Comparison of ENCODE assay signal across 10 mouse cellular contexts in genomic region chr7:80084484-80084931, GRCm38 (mm10). TPM values are rescaled to one million over a fixed set of nuclear protein-coding genes. Genes with fewer than 3 reads are reported as not detected.
A peak's percentile ranks its signal among the peaks of the same experiment; 100 is the strongest.
DNase-seq lines count a peak whose midpoint lies in the region; ATAC-seq and TF ChIP-seq lines count a peak whose summit lies in the region.
"Had no signal": no experiment of that assay in that cellular context is flagged by ENCODE, and none has a peak within 500 bp of the region (broad histone marks: within the 10 kb centered on the region; RNA-seq: fewer than 3 reads in every experiment).

No protein-coding gene starts in this region.

- no peaks in the 10 kb centered on the region for H3K9me3 ChIP-seq in embryonic facial prominence, embryonic 11.5 days (replicated peaks; ENCODE audit: control insufficient read depth, low read length)
- H3K9me3 ChIP-seq: embryonic facial prominence, embryonic 15.5 days; lung, embryonic 15.5 days had no signal

- no peak overlapping the region for H3K4me3 ChIP-seq in layer of hippocampus, adult 2 months
- no peak overlapping the region for H3K4me3 ChIP-seq in embryonic facial prominence, embryonic 11.5 days (ENCODE audit: low read depth, low read length)
- H3K4me3 ChIP-seq: embryonic facial prominence, embryonic 15.5 days; lung, embryonic 15.5 days had no signal

- TF ChIP-seq CTCF in layer of hippocampus, adult 2 months (conservative IDR thresholded peaks at IDR 0.05) = peak; percentile 81

- H3K9ac ChIP-seq in embryonic facial prominence, embryonic 11.5 days (replicated peaks; ENCODE audit: low read length) = no peak overlapping the region
- H3K9ac ChIP-seq: embryonic facial prominence, embryonic 15.5 days; lung, embryonic 15.5 days had no signal

- peaks cover 11% of the 10 kb centered on the region for H3K36me3 ChIP-seq in embryonic facial prominence, embryonic 11.5 days (replicated peaks; ENCODE audit: control insufficient read depth, insufficient read depth, low read depth, low read length)

- peak in 1 of 2 experiments; percentile 51 for DNase-seq in layer of hippocampus, adult 2 months (ENCODE audit: low spot score in 2 of 2)
- DNase-seq in layer of hippocampus, adult 9-10 months (ENCODE audit: low spot score) = no peak
- DNase-seq in NIH3T3 (ENCODE audit: low read depth) = peak; percentile 80
- peak; percentile 82 for DNase-seq in embryonic facial prominence, embryonic 11.5 days (ENCODE audit: low spot score)
- peak; percentile 67 for DNase-seq in hindlimb bud, embryonic 11.5 days (ENCODE audit: extremely low spot score, low read depth, low spot score)
- DNase-seq in lung, postnatal 14 days = peak; percentile 82
- DNase-seq in skeletal muscle tissue, adult 2 months (ENCODE audit: low read depth, low spot score) = peak; percentile 61
- DNase-seq in urinary bladder, adult 2 months (ENCODE audit: low spot score) = no peak

- 65% methylated on average over 7 of the region's 7 CpGs for WGBS in embryonic facial prominence, embryonic 11.5 days

- no peak overlapping the region for H3K4me2 ChIP-seq in embryonic facial prominence, embryonic 11.5 days (ENCODE audit: low read depth, low read length)
- H3K4me2 ChIP-seq: embryonic facial prominence, embryonic 15.5 days; lung, embryonic 15.5 days had no signal

- no peaks in the 10 kb centered on the region; the same call in 1 of the 2 replicates for H3K4me1 ChIP-seq in embryonic facial prominence, embryonic 11.5 days (ENCODE audit: control insufficient read depth, insufficient read depth, low read length)
- H3K4me1 ChIP-seq: embryonic facial prominence, embryonic 15.5 days had no signal

- H3K27ac ChIP-seq in layer of hippocampus, adult 2 months = no peak overlapping the region
- no peak overlapping the region for H3K27ac ChIP-seq in embryonic facial prominence, embryonic 11.5 days (replicated peaks; ENCODE audit: low read depth, low read length)
- H3K27ac ChIP-seq: embryonic facial prominence, embryonic 15.5 days; lung, embryonic 15.5 days had no signal

- H3K27me3 ChIP-seq in embryonic facial prominence, embryonic 11.5 days (ENCODE audit: control insufficient read depth, insufficient read depth, low read length) = no peaks in the 10 kb centered on the region
- H3K27me3 ChIP-seq: embryonic facial prominence, embryonic 15.5 days; lung, embryonic 15.5 days had no signal

- ATAC-seq in embryonic facial prominence, embryonic 11.5 days (replicated peaks; ENCODE audit: insufficient number of reproducible peaks, low FRiP score, low TSS enrichment, low read depth) = no peak

RNA-seq across cellular contexts. Expression of gene Idh2, which starts 30.7 kb away (rescaled TPM):
- 10 to 100 TPM; 63.8 to 69.8 TPM for total RNA-seq in layer of hippocampus, adult 2 months (2021)
- polyA plus RNA-seq in embryonic facial prominence, embryonic 11.5 days (2014; fragmentation: Nextera tagmentation; extraction: Ambion mirVana) = 488 and 508 TPM in 2 replicates
- 86.8 and 101 TPM in 2 replicates for polyA plus RNA-seq in urinary bladder, adult 2 months (2012; rRNA removed)

RNA-seq across cellular contexts. Expression of gene Zfp710, which starts 59.9 kb away (rescaled TPM):
- total RNA-seq in layer of hippocampus, adult 2 months (2021) = 10 to 100 TPM; 21.4 to 27.3 TPM
- 16.4 and 17.8 TPM in 2 replicates for polyA plus RNA-seq in embryonic facial prominence, embryonic 11.5 days (2014; fragmentation: Nextera tagmentation; extraction: Ambion mirVana)
- polyA plus RNA-seq in urinary bladder, adult 2 months (2012; rRNA removed) = 15.6 and 18.8 TPM in 2 replicates

Comparison
In these comparisons a context has a peak if more than half of its experiments do, and no peak if none do; other contexts are left out.
1. DNase-seq: peak in NIH3T3 (single experiment), embryonic facial prominence, embryonic 11.5 days (single experiment), hindlimb bud, embryonic 11.5 days (single experiment), lung, postnatal 14 days (single experiment) and skeletal muscle tissue, adult 2 months (single experiment); none in layer of hippocampus, adult 9-10 months (single experiment) and urinary bladder, adult 2 months (single experiment).